Mouse (Mus musculus): ENCODE data around the gene Arpin. TPM values are rescaled to one million over a fixed set of nuclear protein-coding genes. Genes with fewer than 3 reads are reported as not detected.

Arpin gene
- polyA plus RNA-seq, 2 experiments, result 14.8 to 25.6 TPM

GRCm38 (mm10) chr7:79895225-79895624 lies 39.9 kb downstream of the Arpin start:
- 75% methylated on average over 3 of the region's 3 CpGs for WGBS
- H3K4me3 ChIP-seq (replicated peaks; ENCODE audit: low read length), result no peak overlapping the region
- no peak overlapping the region for H3K27ac ChIP-seq (replicated peaks; ENCODE audit: low read depth, low read length)
- no peak for DNase-seq (ENCODE audit: low spot score)
- no peak for TF ChIP-seq POLR2A (IDR thresholded peaks at IDR 0.05; ENCODE audit: borderline replicate concordance, extremely low read depth, insufficient read depth, insufficient read length)
- H3K9me3 ChIP-seq (ENCODE audit: control insufficient read depth, low read length), result no peaks in the 10 kb centered on the region
- no peak for ATAC-seq (ENCODE audit: low FRiP score, low read depth)
- H3K4me2 ChIP-seq (replicated peaks; ENCODE audit: low read depth, low read length, severe bottlenecking), result no peak overlapping the region
- no peaks in the 10 kb centered on the region for H3K4me1 ChIP-seq (ENCODE audit: control insufficient read depth, insufficient read depth, low read length)
- no peak overlapping the region for H3K9ac ChIP-seq (ENCODE audit: low read depth, low read length, severe bottlenecking)
- peaks cover 39% of the 10 kb centered on the region for H3K36me3 ChIP-seq (ENCODE audit: control insufficient read depth, insufficient read depth, low read length)
- H3K27me3 ChIP-seq (ENCODE audit: control insufficient read depth, insufficient read depth, low read length), result no peaks in the 10 kb centered on the region

GRCm38 (mm10) chr7:79894790-79895189 lies 40.4 kb downstream of the Arpin start:
- Histone ChIP-seq H3K27ac (replicated peaks; ENCODE audit: low read depth, low read length) (no peak overlapping the region), H3K4me3 (replicated peaks; ENCODE audit: low read length) (no peak overlapping the region), H3K4me2 (replicated peaks; ENCODE audit: low read depth, low read length, severe bottlenecking) (no peak overlapping the region), H3K4me1 (ENCODE audit: control insufficient read depth, insufficient read depth, low read length) (no peaks in the 10 kb centered on the region), H3K9ac (ENCODE audit: low read depth, low read length, severe bottlenecking) (no peak overlapping the region), H3K36me3 (ENCODE audit: control insufficient read depth, insufficient read depth, low read length) (peaks cover 36% of the 10 kb centered on the region), H3K9me3 (ENCODE audit: control insufficient read depth, low read length) (no peaks in the 10 kb centered on the region), H3K27me3 (ENCODE audit: control insufficient read depth, insufficient read depth, low read length) (no peaks in the 10 kb centered on the region)
- WGBS, result 97% methylated on average over 1 of the region's 1 CpGs
- ATAC-seq (ENCODE audit: low FRiP score, low read depth) (no peak), DNase-seq (ENCODE audit: low spot score) (no peak)
- TF ChIP-seq POLR2A (IDR thresholded peaks at IDR 0.05; ENCODE audit: borderline replicate concordance, extremely low read depth, insufficient read depth, insufficient read length), result no peak

GRCm38 (mm10) chr7:79892576-79893428 lies 42.4 kb downstream of the Arpin start:
- Histone ChIP-seq H3K4me3 (replicated peaks; ENCODE audit: low read length) (no peak overlapping the region), H3K9ac (ENCODE audit: low read depth, low read length, severe bottlenecking) (no peak overlapping the region), H3K36me3 (ENCODE audit: control insufficient read depth, insufficient read depth, low read length) (peaks cover 31% of the 10 kb centered on the region), H3K9me3 (ENCODE audit: control insufficient read depth, low read length) (no peaks in the 10 kb centered on the region), H3K27ac (replicated peaks; ENCODE audit: low read depth, low read length) (no peak overlapping the region), H3K27me3 (ENCODE audit: control insufficient read depth, insufficient read depth, low read length) (no peaks in the 10 kb centered on the region), H3K4me2 (replicated peaks; ENCODE audit: low read depth, low read length, severe bottlenecking) (no peak overlapping the region), H3K4me1 (ENCODE audit: control insufficient read depth, insufficient read depth, low read length) (no peaks in the 10 kb centered on the region)
- ATAC-seq (ENCODE audit: low FRiP score, low read depth) (no peak), DNase-seq (ENCODE audit: low spot score) (peak; percentile 27)
- no peak for TF ChIP-seq POLR2A (IDR thresholded peaks at IDR 0.05; ENCODE audit: borderline replicate concordance, extremely low read depth, insufficient read depth, insufficient read length)
- 83% methylated on average over 6 of the region's 6 CpGs for WGBS

- Histone ChIP-seq H3K4me2 (replicated peaks; ENCODE audit: low read depth, low read length, severe bottlenecking) (no peak overlapping the region), H3K4me1 (ENCODE audit: control insufficient read depth, insufficient read depth, low read length) (no peaks in the 10 kb centered on the region), H3K27ac (replicated peaks; ENCODE audit: low read depth, low read length) (no peak overlapping the region), H3K9me3 (ENCODE audit: control insufficient read depth, low read length) (no peaks in the 10 kb centered on the region), H3K27me3 (ENCODE audit: control insufficient read depth, insufficient read depth, low read length) (no peaks in the 10 kb centered on the region), H3K9ac (ENCODE audit: low read depth, low read length, severe bottlenecking) (no peak overlapping the region), H3K4me3 (replicated peaks; ENCODE audit: low read length) (no peak overlapping the region), H3K36me3 (ENCODE audit: control insufficient read depth, insufficient read depth, low read length) (peaks cover 25% of the 10 kb centered on the region)
- WGBS, result 84% methylated on average over 15 of the region's 15 CpGs
- no peak for ATAC-seq (ENCODE audit: low FRiP score, low read depth)
- DNase-seq (ENCODE audit: low spot score), result no peak
- TF ChIP-seq POLR2A (IDR thresholded peaks at IDR 0.05; ENCODE audit: borderline replicate concordance, extremely low read depth, insufficient read depth, insufficient read length), result no peak
Observed at GRCm38 (mm10) chr7:79890436-79891221, 44.5 kb downstream of the Arpin start.

- Histone ChIP-seq H3K9me3 (ENCODE audit: control insufficient read depth, low read length) (no peaks in the 10 kb centered on the region), H3K9ac (ENCODE audit: low read depth, low read length, severe bottlenecking) (no peak overlapping the region), H3K4me1 (ENCODE audit: control insufficient read depth, insufficient read depth, low read length) (no peaks in the 10 kb centered on the region), H3K36me3 (ENCODE audit: control insufficient read depth, insufficient read depth, low read length) (peaks cover 28% of the 10 kb centered on the region), H3K27ac (replicated peaks; ENCODE audit: low read depth, low read length) (no peak overlapping the region), H3K4me3 (replicated peaks; ENCODE audit: low read length) (no peak overlapping the region), H3K4me2 (replicated peaks; ENCODE audit: low read depth, low read length, severe bottlenecking) (no peak overlapping the region), H3K27me3 (ENCODE audit: control insufficient read depth, insufficient read depth, low read length) (no peaks in the 10 kb centered on the region)
- ATAC-seq (ENCODE audit: low FRiP score, low read depth) (no peak), DNase-seq (ENCODE audit: low spot score) (no peak)
- no peak for TF ChIP-seq POLR2A (IDR thresholded peaks at IDR 0.05; ENCODE audit: borderline replicate concordance, extremely low read depth, insufficient read depth, insufficient read length)
- 88% methylated on average over 9 of the region's 9 CpGs for WGBS
Observed at GRCm38 (mm10) chr7:79888603-79889002, 46.6 kb downstream of the Arpin start.

Data from limb, embryonic 14.5 days (tissue).